Mouse (Mus musculus) erythroblast, embryonic 14.5 days (primary cell): ENCODE measurements around the gene Xrn1. TPM values are rescaled to one million over a fixed set of nuclear protein-coding genes. Genes with fewer than 3 reads are reported as not detected.

Source experiments
- H3K27me3 ChIP-seq: 2 replicates; pipeline ENCODE4 v1.6.1; 2012; ENCODE audit warnings: inconsistent platforms; ENCODE audit not compliant: control insufficient read depth
- H3K36me3 ChIP-seq: 2 replicates; pipeline ENCODE4 v1.6.1; 2012; ENCODE audit warnings: mild to moderate bottlenecking, inconsistent platforms; ENCODE audit not compliant: control insufficient read depth
- H3K4me1 ChIP-seq: 2 replicates; pipeline ENCODE4 v1.6.1; 2012; ENCODE audit warnings: inconsistent platforms; ENCODE audit not compliant: control insufficient read depth
- H3K4me3 ChIP-seq: replicated peaks from 2 replicates; pipeline ENCODE3; 2012; ENCODE audit warnings: moderate library complexity, mild to moderate bottlenecking, inconsistent platforms
- H3K9me3 ChIP-seq: 2 replicates; pipeline ENCODE4 v1.6.1; 2012; ENCODE audit warnings: low read length, inconsistent platforms, mixed read lengths; ENCODE audit not compliant: control insufficient read depth
- GATA1 ChIP-seq: IDR thresholded peaks from 2 replicates; pipeline ENCODE4 v1.6.1; 2012; ENCODE audit warnings: low read length, inconsistent platforms, mixed read lengths
- TAL1 ChIP-seq: IDR thresholded peaks from 3 replicates; pipeline ENCODE4 v1.6.1; 2012; ENCODE audit warnings: low read length, inconsistent platforms, mixed read lengths
- polyA plus RNA-seq: library from polyadenylated mRNA; stranded (reverse); fragments of >175 nt; gene quantifications from 2 replicates; pipeline ENCODE4 v1.2.3, GENCODE M21; 2012

Gene Xrn1
- polyA plus RNA-seq, 1 experiment = 0.21 TPM

GRCm38 (mm10) chr9:96035371-96036086 lies 81.0 kb downstream of the Xrn1 start:
- peaks cover 66% of the 10 kb centered on the region for H3K36me3 ChIP-seq

GRCm38 (mm10) chr9:96044214-96044613 lies 89.7 kb downstream of the Xrn1 start:
- H3K36me3 ChIP-seq = peaks cover 74% of the 10 kb centered on the region

More at GRCm38 (mm10) chr9:96035371-96036086, 81.0 kb downstream of the Xrn1 start:
- Histone ChIP-seq H3K9me3 (no peaks in the 10 kb centered on the region), H3K4me3 (no peak overlapping the region), H3K4me1 (no peaks in the 10 kb centered on the region), H3K27me3 (no peaks in the 10 kb centered on the region)
- TF ChIP-seq GATA1 = no peak
- no peak for TF ChIP-seq TAL1

GRCm38 (mm10) chr9:96051501-96051900 lies 96.9 kb downstream of the Xrn1 start:
- H3K27me3 ChIP-seq = no peaks in the 10 kb centered on the region
- TF ChIP-seq GATA1 (no peak), TAL1 (no peak)
- H3K4me3 ChIP-seq = no peak overlapping the region
- no peaks in the 10 kb centered on the region for H3K4me1 ChIP-seq
- peaks cover 76% of the 10 kb centered on the region for H3K36me3 ChIP-seq
- H3K9me3 ChIP-seq = no peaks in the 10 kb centered on the region

More at GRCm38 (mm10) chr9:96044214-96044613, 89.7 kb downstream of the Xrn1 start:
- no peak overlapping the region for H3K4me3 ChIP-seq
- no peaks in the 10 kb centered on the region for H3K27me3 ChIP-seq
- TF ChIP-seq GATA1 = no peak
- no peak for TF ChIP-seq TAL1
- no peaks in the 10 kb centered on the region for H3K9me3 ChIP-seq
- no peaks in the 10 kb centered on the region for H3K4me1 ChIP-seq

GRCm38 (mm10) chr9:96054878-96055277 lies 100.3 kb downstream of the Xrn1 start:
- no peaks in the 10 kb centered on the region for H3K9me3 ChIP-seq
- peaks cover 72% of the 10 kb centered on the region for H3K36me3 ChIP-seq
- H3K27me3 ChIP-seq = no peaks in the 10 kb centered on the region
- H3K4me3 ChIP-seq = no peak overlapping the region
- TF ChIP-seq GATA1 = no peak
- TF ChIP-seq TAL1 = no peak
- H3K4me1 ChIP-seq = no peaks in the 10 kb centered on the region

GRCm38 (mm10) chr9:96056417-96057223 lies 102.1 kb downstream of the Xrn1 start:
- Histone ChIP-seq H3K27me3 (no peaks in the 10 kb centered on the region), H3K36me3 (peaks cover 56% of the 10 kb centered on the region), H3K4me1 (no peaks in the 10 kb centered on the region), H3K4me3 (no peak overlapping the region), H3K9me3 (no peaks in the 10 kb centered on the region)
- TF ChIP-seq TAL1 = no peak
- no peak for TF ChIP-seq GATA1

- TF ChIP-seq TAL1 = no peak
- no peak for TF ChIP-seq GATA1
- no peaks in the 10 kb centered on the region for H3K9me3 ChIP-seq
- no peak overlapping the region for H3K4me3 ChIP-seq
- H3K27me3 ChIP-seq = no peaks in the 10 kb centered on the region; the same call in 1 of the 2 replicates
- H3K4me1 ChIP-seq = no peaks in the 10 kb centered on the region
- peaks cover 8% of the 10 kb centered on the region for H3K36me3 ChIP-seq
These were observed 108.7 kb downstream of the Xrn1 start for GRCm38 (mm10) chr9:96063083-96063802.

- Histone ChIP-seq H3K4me3 (no peak overlapping the region), H3K4me1 (no peaks in the 10 kb centered on the region), H3K27me3 (peaks cover 2% of the 10 kb centered on the region; the same call in 1 of the 2 replicates), H3K9me3 (no peaks in the 10 kb centered on the region), H3K36me3 (peaks cover 1% of the 10 kb centered on the region)
- TF ChIP-seq GATA1 = no peak
- no peak for TF ChIP-seq TAL1
These were observed 109.4 kb downstream of the Xrn1 start for GRCm38 (mm10) chr9:96063803-96064475.

- Histone ChIP-seq H3K4me1 (no peaks in the 10 kb centered on the region), H3K9me3 (no peaks in the 10 kb centered on the region), H3K36me3 (no peaks in the 10 kb centered on the region), H3K27me3 (peaks cover 15% of the 10 kb centered on the region), H3K4me3 (no peak overlapping the region)
- TF ChIP-seq TAL1 (no peak), GATA1 (no peak)
These were observed 112.9 kb downstream of the Xrn1 start for GRCm38 (mm10) chr9:96067507-96067906.
